8 mouse cellular contexts compared by ENCODE assay signal in the genomic region with DNA sequence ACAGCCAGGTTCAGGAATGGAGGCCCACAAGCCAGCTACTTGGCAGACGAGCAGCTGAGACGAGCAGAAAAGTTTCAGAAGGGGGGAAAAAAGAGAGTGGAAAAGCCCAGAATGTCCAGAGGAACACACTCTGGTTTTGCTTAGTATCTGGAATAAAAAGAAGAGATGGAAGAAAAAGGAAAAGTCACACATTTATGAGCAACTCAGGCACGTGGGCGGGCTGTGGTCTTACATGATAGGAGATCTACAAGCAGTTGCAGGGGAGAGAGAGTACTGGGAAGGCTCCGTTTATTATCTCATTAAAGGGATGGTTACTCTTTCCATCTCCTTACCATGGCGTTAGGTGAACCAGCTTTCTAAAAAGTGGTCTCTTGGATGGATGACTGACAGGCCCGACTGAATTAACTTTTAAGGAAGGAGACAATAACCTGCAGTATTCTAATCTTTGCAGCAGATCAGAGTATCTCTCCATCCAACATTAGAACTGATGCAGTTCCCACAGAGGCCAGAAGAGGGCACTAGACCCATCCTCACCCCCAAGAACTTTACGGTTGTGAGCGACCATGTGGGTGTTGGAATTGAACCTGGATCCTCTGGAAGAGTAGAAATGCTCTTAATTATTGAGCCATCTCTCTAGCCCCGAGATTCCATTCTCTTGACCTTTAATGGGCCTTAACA. TPM values are rescaled to one million over a fixed set of nuclear protein-coding genes. Genes with fewer than 3 reads are reported as not detected.
DNase-seq lines count a peak whose midpoint lies in the region; ATAC-seq lines count a peak whose summit lies in the region.

No protein-coding gene starts in this region.

- H3K9me3 ChIP-seq in midbrain, embryonic 10.5 days (replicated peaks) = no peaks in the 10 kb centered on the region
- H3K9me3 ChIP-seq in midbrain, embryonic 16.5 days (replicated peaks; ENCODE audit: control insufficient read depth, low read length, poor library complexity, severe bottlenecking) = no peaks in the 10 kb centered on the region

- no peak overlapping the region for H3K27ac ChIP-seq in midbrain, embryonic 10.5 days (replicated peaks)
- no peak overlapping the region for H3K27ac ChIP-seq in midbrain, embryonic 16.5 days (ENCODE audit: low read length)

- peak; percentile 48 for DNase-seq in gastrocnemius, adult 18-20 months (ENCODE audit: low spot score)
- no peak for DNase-seq in gastrocnemius, postnatal 25 days
- peak; percentile 36 for DNase-seq in midbrain, embryonic 10.5 days (ENCODE audit: low spot score)
- DNase-seq in lung, postnatal 25 days (ENCODE audit: low spot score) = peak; percentile 55
- DNase-seq in thymus, postnatal 0 days (ENCODE audit: low spot score) = peak; percentile 69

- H3K27me3 ChIP-seq in midbrain, embryonic 10.5 days (ENCODE audit: low read depth, poor library complexity, severe bottlenecking) = no peaks in the 10 kb centered on the region
- H3K27me3 ChIP-seq in midbrain, embryonic 16.5 days (ENCODE audit: control insufficient read depth, insufficient read depth, low read depth, low read length) = no peaks in the 10 kb centered on the region

- no peak overlapping the region for H3K9ac ChIP-seq in midbrain, embryonic 16.5 days (ENCODE audit: low read depth, low read length)

- WGBS in midbrain, embryonic 10.5 days = 67% methylated on average over 10 of the region's 10 CpGs
- 66% methylated on average over 10 of the region's 10 CpGs for WGBS in midbrain, embryonic 16.5 days

- no peak for ATAC-seq in midbrain, embryonic 16.5 days
- peak; percentile 75 for ATAC-seq in activated CD4-positive, CD25-positive, alpha-beta regulatory T cell, adult 4 months
- 0 out of 2 replicates have a peak, but pooled peaks have one; percentile 56 for ATAC-seq in erythroblast, adult 5-6 weeks (replicated peaks; ENCODE audit: low FRiP score, poor library complexity, severe bottlenecking)

- no peaks in the 10 kb centered on the region for H3K36me3 ChIP-seq in midbrain, embryonic 10.5 days
- no peaks in the 10 kb centered on the region for H3K36me3 ChIP-seq in midbrain, embryonic 16.5 days (ENCODE audit: control insufficient read depth, insufficient read depth, low read length)

- peaks cover 17% of the 10 kb centered on the region for H3K4me1 ChIP-seq in midbrain, embryonic 10.5 days
- H3K4me1 ChIP-seq in midbrain, embryonic 16.5 days (ENCODE audit: control insufficient read depth, insufficient read depth, low read length) = peaks cover 14% of the 10 kb centered on the region

- H3K4me2 ChIP-seq in midbrain, embryonic 16.5 days (ENCODE audit: low read length) = no peak overlapping the region

- no peak overlapping the region for H3K4me3 ChIP-seq in midbrain, embryonic 10.5 days
- no peak overlapping the region for H3K4me3 ChIP-seq in midbrain, embryonic 16.5 days (ENCODE audit: low read depth, low read length)

RNA-seq across cellular contexts. Expression of gene Zfr, which starts 25.7 kb away (rescaled TPM):
- 10 to 100 TPM; 57.8 to 68.4 TPM for total RNA-seq in gastrocnemius, adult 18-20 months (2021)
- total RNA-seq in gastrocnemius, postnatal 25 days (2021) = 10 to 100 TPM; 46.0 to 61.1 TPM
- polyA plus RNA-seq in midbrain, embryonic 10.5 days (2016; fragmentation: Nextera tagmentation; extraction: Ambion mirVana) = 135 and 155 TPM in 2 replicates
- polyA plus RNA-seq in midbrain, embryonic 16.5 days (2015; fragmentation: Nextera tagmentation; extraction: Ambion mirVana) = 161 and 169 TPM in 2 replicates
- polyA plus RNA-seq in activated CD4-positive, CD25-positive, alpha-beta regulatory T cell, adult 4 months (2017; shearing (Covaris generic)) = 100 to 1,000 TPM; 168 to 169 TPM
- total RNA-seq in erythroblast, adult 5-6 weeks (2015; ENCODE audit: low replicate concordance) = 45.6 and 46.5 TPM in 2 replicates
- total RNA-seq in erythroblast, adult 5-6 weeks (2017; ENCODE audit: low replicate concordance) = 27.8 and 32.2 TPM in 2 replicates
- polyA plus RNA-seq in thymus, postnatal 0 days (2015; fragmentation: Nextera tagmentation; extraction: Ambion mirVana) = 77.5 and 78.4 TPM in 2 replicates
